Mouse (Mus musculus): Measurements from ENCODE around the gene Ly9. TPM values are rescaled to one million over a fixed set of nuclear protein-coding genes. Genes with fewer than 3 reads are reported as not detected.

Ly9 gene
- under 1 TPM; 0.17 to 0.22 TPM for total RNA-seq (2021)

DNA sequence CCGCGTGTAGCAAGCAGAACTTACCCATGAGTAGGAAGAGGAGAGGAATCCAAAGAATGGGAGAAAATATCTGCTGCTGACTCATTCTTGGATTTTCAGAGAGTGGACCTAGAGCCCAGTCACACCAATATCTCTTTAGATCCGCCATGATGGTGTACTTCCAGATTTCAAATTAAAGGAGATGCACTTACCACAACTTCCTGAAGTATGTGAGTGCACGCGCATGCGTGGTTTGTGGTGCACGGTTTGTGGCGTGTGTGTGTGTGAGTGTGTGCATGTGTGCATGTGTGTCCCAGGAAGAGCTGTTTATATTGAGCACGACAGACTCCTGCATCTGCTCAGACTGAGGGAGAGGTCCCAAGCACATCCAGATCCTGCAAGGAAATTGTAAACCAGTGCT, at the start of gene Ly9:
Ly9 (minus strand) TSS at position 235 of the 400 bp plus-strand sequence.
- DNase-seq, result no peak
- intact Hi-C loops (cut with DNase I), result no loop called here

- intact Hi-C loops (cut with DNase I), result no loop called here
- DNase-seq, result no peak
These were observed 45.5 kb upstream of the Ly9 start, which contains the start of gene Slamf7 for GRCm38 (mm10) chr1:171652734-171653133. Gene Slamf7 (minus strand): TSS chr1:171653035.

GRCm38 (mm10) chr1:171648840-171649239, 41.6 kb upstream of the Ly9 start:
- intact Hi-C loops (cut with DNase I), result no loop called here

DNA sequence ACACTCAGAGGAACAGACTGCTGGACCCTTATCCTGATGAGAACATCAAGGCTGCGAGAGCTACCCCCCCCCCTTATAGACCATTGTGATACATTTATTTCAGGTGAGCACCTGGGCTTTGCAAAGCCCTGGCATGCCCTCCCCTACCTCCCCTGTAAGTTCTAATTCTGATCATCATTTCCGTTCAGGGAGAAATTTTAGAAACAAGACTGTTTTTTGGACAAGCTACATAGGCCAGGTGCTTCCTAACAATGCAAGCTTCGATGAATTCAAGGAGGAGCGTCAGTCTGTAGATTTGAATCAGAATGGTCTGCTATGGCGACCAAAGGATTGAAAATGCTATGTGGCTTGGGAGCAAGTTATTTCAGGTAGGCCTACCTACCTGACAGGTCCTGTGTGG, 40.5 kb upstream of the Ly9 start:
- intact Hi-C loops (cut with DNase I), result no loop called here

More at GRCm38 (mm10) chr1:171648840-171649239, 41.6 kb upstream of the Ly9 start:
- DNase-seq, result no peak

DNA sequence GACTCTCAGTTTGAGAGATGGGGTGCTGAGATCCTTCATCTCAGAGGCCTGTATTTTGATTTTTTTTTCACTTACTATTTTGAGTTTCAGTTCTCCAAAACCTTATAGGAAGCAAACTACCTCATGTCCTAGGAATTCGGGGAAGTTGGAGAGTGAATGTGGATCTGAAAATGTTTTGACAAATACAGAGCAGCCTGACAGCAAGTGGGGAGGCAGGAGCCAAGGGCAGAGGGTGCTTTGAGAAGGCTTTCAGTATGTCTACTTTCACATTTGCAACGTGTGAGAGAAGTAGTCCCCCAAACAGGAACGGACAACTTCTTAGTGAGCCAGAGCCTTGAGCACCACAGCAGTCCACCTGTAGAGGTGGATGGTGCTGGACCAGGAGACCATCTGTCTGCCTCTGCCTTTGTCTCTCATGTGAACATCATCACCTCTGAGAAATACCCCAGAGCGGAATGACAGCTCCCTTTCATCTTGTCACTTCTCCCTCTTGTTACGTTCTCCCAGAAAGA, 39.3 kb upstream of the Ly9 start:
- DNase-seq, result no peak
- intact Hi-C loops (cut with DNase I), result no loop called here

More for the DNA sequence above, 40.5 kb upstream of the Ly9 start:
- no peak for DNase-seq

DNA sequence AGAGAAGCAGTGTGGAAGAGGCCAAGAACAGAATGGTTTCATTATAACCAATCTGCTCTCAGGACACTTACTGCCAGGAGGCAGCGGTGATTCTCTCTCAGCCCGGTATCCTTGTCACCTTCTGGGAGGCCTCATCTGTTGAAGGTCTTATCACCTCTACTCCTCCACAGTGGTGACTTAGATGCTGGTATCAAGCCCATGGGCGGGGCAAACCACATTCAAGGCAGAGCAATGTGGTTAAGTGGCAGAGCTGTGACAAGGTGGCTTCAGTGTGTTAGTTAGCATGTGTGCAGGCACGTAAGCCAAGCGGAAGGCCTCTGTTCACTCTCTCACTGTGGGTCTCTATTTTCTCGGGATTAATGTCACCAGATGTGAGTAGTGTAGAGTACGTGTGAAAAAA, 36.4 kb upstream of the Ly9 start:
- intact Hi-C loops (cut with DNase I), result no loop called here
- no peak for DNase-seq

- DNase-seq, result no peak
- intact Hi-C loops (cut with DNase I), result no loop called here
These were observed 33.6 kb upstream of the Ly9 start for GRCm38 (mm10) chr1:171640796-171641195.

GRCm38 (mm10) chr1:171638686-171639085, 31.5 kb upstream of the Ly9 start:
- DNase-seq, result no peak
- intact Hi-C loops (cut with DNase I), result no loop called here

DNA sequence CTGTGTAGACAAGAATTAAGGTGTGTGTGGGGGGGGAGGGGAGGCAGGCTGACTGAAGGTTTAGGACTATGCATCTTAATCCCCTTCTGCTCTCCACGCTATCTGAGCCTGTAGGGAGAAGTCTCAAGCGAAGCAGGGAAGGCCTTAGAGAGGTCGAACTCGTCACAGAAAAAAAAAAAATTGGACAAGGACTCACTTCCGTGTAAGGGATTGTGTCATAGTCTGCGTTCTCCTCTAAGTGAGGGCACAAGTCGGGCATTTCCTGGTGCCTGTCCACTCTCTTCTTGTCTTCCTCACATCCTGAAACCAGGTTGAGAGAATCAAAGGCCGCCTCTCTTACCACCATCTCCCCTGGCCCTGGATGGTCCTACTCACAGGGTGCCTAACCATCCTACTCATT, 29.9 kb upstream of the Ly9 start:
- intact Hi-C loops (cut with DNase I), result no loop called here
- DNase-seq, result no peak

DNA sequence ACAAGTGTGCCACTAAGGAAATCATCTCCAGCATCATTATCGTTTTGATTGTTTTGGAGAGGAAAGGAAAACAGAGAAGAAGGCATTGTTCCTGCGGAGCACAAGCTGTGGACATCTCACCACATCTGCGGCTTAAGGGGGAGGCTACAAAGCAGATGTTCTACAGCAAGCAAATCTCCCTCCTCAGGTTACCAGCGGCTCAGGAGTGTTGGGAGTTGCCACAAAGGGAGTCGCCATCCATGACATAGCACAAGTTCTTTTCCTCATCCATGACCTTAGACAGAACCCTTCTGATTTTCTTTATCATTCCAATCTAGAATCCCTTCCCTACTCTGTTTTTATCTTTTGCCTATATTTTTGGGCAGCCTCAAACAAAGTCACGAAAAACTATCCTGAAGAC, 28.5 kb upstream of the Ly9 start:
- intact Hi-C loops (cut with DNase I), result no loop called here

GRCm38 (mm10) chr1:171631447-171631846, 24.2 kb upstream of the Ly9 start:
- intact Hi-C loops (cut with DNase I), result no loop called here
- DNase-seq, result peak; percentile 47 to 51

More for the DNA sequence above, 28.5 kb upstream of the Ly9 start:
- DNase-seq, result no peak

DNA sequence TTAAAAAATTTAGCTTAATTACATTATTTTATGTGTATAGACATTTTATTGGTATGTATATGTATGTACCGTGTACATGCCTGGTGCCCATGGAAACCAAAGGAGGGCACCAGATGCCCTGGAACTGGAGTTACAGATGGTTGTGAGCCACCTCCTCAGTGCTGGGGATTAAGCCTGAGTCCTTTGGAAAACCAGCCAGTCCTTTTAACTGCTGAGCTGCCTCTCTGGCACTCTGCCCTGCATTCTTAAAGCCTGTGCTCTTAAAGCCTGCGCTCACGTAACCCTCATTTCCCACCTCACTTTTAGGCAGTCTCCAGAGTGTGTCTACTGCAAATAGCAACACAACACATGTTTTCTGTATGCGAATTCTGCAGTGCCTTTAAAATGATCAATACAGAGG, 23.7 kb upstream of the Ly9 start:
- intact Hi-C loops (cut with DNase I), result no loop called here
- DNase-seq, result no peak

DNA sequence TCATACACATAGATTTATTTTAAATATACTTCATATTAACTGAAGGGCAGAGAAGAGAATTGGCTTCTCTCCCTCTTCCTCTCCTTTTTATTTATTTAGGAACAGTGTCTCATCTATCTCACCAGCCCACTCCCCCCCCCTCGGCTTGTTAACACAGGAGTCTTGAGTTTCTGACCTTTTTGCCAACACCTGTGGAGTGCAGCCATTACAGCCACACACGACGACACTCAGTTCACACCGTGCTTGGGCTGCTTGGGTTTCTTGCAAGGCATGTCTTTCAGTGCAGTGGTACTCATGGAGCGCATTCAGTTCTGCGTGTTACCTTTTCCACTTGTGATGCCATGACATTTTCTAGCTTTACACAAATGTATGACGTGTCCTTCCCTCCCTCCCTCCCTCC, 22.8 kb upstream of the Ly9 start:
- DNase-seq, result no peak
- intact Hi-C loops (cut with DNase I), result no loop called here

GRCm38 (mm10) chr1:171629168-171629567, 22.0 kb upstream of the Ly9 start:
- DNase-seq, result no peak
- intact Hi-C loops (cut with DNase I), result no loop called here

GRCm38 (mm10) chr1:171627801-171628200, 20.6 kb upstream of the Ly9 start:
- intact Hi-C loops (cut with DNase I), result no loop called here

DNA sequence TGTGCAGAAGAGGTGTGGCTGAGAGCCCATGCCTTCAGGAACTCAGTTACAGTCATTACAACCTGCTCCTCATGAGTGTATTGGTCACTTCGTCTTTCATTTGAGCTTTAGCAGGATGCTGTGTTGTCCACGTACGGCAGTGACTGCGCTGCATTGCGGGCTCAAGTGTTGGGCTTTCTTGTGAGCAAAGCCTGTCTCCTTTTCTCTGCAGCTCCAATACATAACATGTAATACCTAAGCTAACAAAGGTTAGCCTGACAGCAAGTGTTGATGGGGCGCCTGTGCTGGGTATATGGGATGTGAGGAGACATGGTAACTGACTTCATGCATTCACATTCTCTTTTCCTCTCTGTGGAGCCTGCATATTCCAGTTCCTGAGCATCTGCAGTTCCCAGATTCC, 12.9 kb upstream of the Ly9 start:
- intact Hi-C loops (cut with DNase I), result no loop called here
- DNase-seq, result no peak

More at GRCm38 (mm10) chr1:171627801-171628200, 20.6 kb upstream of the Ly9 start:
- no peak for DNase-seq

- intact Hi-C loops (cut with DNase I), result no loop called here
These were observed 12.4 kb upstream of the Ly9 start for GRCm38 (mm10) chr1:171619645-171620044.

GRCm38 (mm10) chr1:171619001-171619400, 11.8 kb upstream of the Ly9 start:
- DNase-seq, result peak; percentile 16 to 18
- intact Hi-C loops (cut with DNase I), result no loop called here

More at GRCm38 (mm10) chr1:171619645-171620044, 12.4 kb upstream of the Ly9 start:
- DNase-seq, result no peak

DNA sequence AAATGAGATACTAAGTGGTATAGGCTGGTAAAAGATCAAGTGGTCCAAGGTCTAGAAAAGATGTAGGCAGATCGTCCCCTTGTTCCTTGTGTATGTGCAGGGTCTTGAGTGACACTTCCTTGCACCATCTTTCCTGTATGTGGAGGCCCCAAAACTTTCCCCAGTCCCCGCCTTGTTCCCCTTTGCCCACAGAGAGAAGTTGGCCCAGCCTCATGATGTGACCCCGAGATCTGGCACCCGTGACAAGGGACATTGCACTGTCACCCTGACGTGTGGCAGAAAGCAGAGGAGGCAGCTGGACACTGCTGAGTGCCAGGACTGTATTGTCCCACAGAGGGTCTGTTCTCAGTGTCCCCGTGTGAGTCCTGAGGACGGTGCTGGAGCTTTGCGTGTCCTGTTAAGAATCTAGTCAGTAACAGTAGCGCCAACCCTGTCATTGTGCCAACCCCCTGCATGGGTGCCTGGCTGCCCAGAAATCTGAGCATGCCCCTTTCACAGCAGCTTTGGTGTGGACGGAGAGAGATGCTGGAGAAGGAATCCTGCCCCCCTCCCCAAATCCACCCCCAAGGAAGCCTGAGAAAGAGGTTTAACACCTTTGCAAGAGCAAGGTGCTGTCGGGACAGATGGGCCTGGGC, 9.8 kb upstream of the Ly9 start:
- intact Hi-C loops (cut with DNase I), result no loop called here
- no peak for DNase-seq

- DNase-seq, result peak in 1 of 2 experiments; percentile 8
- intact Hi-C loops (cut with DNase I), result no loop called here
These were observed 6.8 kb upstream of the Ly9 start for GRCm38 (mm10) chr1:171613962-171614361.

DNA sequence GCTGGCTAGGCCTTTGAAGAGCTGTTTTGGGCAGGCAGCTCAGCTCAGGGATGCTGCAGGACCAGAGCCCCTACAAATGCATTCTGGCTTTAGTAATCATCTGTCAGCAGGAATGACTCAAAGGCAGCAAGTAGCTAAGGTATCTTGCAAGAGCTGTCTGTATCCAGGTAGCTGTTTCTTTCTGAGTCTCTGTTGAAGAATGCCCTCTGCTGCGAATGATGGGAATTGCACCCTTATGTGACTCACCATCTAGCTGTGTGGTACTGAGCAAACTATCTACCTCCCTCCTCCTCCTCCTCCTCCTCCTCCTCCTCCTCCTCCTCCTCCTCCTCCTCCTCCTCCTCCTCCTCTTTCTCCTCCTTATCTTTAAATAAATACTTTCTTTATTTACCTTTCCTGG, 3.6 kb upstream of the Ly9 start:
- intact Hi-C loops (cut with DNase I), result no loop called here
- peak in 1 of 2 experiments; percentile 12 for DNase-seq

DNA sequence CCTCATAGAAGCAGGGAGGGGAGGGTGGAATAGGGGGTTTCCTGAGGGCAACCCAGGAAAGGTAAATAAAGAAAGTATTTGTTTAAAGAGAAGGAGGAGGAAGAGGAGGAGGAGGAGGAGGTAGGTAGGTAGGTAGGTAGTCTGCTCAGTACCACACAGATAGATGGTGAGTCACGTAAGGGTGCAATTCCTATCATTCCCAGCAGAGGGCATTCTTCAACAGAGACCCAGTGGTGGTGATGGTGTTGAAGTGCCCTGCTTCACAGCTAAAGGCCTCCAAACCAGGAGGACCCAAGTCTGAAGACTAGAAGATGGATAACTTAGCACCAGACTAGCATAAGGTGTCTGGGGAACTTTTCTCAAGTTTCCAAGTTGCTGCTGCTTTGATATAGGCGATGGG, 2.8 kb upstream of the Ly9 start:
- intact Hi-C loops (cut with DNase I), result no loop called here
- peak in 1 of 2 experiments; percentile 17 for DNase-seq

GRCm38 (mm10) chr1:171606656-171607055, 554 bp downstream of the Ly9 start:
- intact Hi-C loops (cut with DNase I), result no loop called here
- DNase-seq, result no peak
